Mouse (Mus musculus) heart, adult 2 months (tissue): ENCODE results near the gene Gm28539. TPM values are rescaled to one million over a fixed set of nuclear protein-coding genes. Genes with fewer than 3 reads are reported as not detected.
"Not testable (repeated sequence)": the region's sequence is repeated elsewhere in the genome, so short reads cannot be mapped to it uniquely, and the experiment has no call there.

Experiments
- DNase-seq, 2 experiments: peaks; one replicate each; pipeline ENCODE4 v3.0.0; 2021
- H3K27ac ChIP-seq: fragments of 200-600 bp; 2 replicates; pipeline ENCODE4 v1.8.1; 2022
- H3K27me3 ChIP-seq: fragments of 200-500 bp; 2 replicates; pipeline ENCODE4 v1.6.1; 2012; ENCODE audit warnings: mild to moderate bottlenecking, low read length, inconsistent platforms, mixed read lengths; ENCODE audit not compliant: control insufficient read depth, insufficient read depth
- H3K36me3 ChIP-seq: fragments of 200-500 bp; 2 replicates; pipeline ENCODE4 v1.6.1; 2012; ENCODE audit warnings: low read length, inconsistent platforms; ENCODE audit not compliant: control insufficient read depth, insufficient read depth
- H3K4me1 ChIP-seq: fragments of 200-500 bp; 2 replicates; pipeline ENCODE4 v1.6.1; 2011; ENCODE audit warnings: low read length; ENCODE audit not compliant: control insufficient read depth, insufficient read depth
- H3K4me3 ChIP-seq: fragments of 200-600 bp; 2 replicates; pipeline ENCODE4 v1.8.1; 2022
- H3K79me2 ChIP-seq: fragments of 200-500 bp; replicated peaks from 2 replicates; pipeline ENCODE4 v1.6.1; 2012; ENCODE audit warnings: mild to moderate bottlenecking, inconsistent platforms, low read length, moderate library complexity, mixed read lengths; ENCODE audit not compliant: control insufficient read depth, insufficient read depth
- H3K9ac ChIP-seq: fragments of 200-500 bp; 2 replicates; pipeline ENCODE4 v1.6.1; 2012; ENCODE audit warnings: low read depth, mild to moderate bottlenecking, control low read depth, inconsistent platforms, low read length, mixed read lengths
- CTCF ChIP-seq: fragments of 200-600 bp; IDR thresholded peaks from 2 replicates; pipeline ENCODE4 v1.8.1; 2022; ENCODE audit warnings: antibody characterized with exemption, mild to moderate bottlenecking, moderate library complexity
- EP300 ChIP-seq: fragments of 200-500 bp; IDR thresholded peaks from 2 replicates; pipeline ENCODE4 v1.6.1; 2011; ENCODE audit warnings: low read depth, low read length, control low read depth; ENCODE audit not compliant: insufficient read depth
- POLR2A ChIP-seq: fragments of 200-500 bp; IDR thresholded peaks from 2 replicates; pipeline ENCODE4 v1.6.1; 2011; ENCODE audit warnings: mild to moderate bottlenecking, low read depth, low read length, control low read depth; ENCODE audit not compliant: insufficient read depth
- WGBS: fragments of 180-500 bp; shearing (Covaris S2); methylation state at CpG from one replicate; pipeline ENCODE4 v1.1.7; 2018; 5-methylcytosine and 5-hydroxymethylcytosine counted together
- intact Hi-C: fragments of 180-260 bp; cut with DNase I; formaldehyde crosslinking; loops from one replicate; pipeline ENCODE4 v1.15.1; 2025
- polyA plus RNA-seq: library from polyadenylated mRNA; depleted of rRNA; stranded (reverse); fragments of >200 nt; gene quantifications from 2 replicates; pipeline ENCODE4 v1.2.3, GENCODE M21; 2012
- total RNA-seq, 2 experiments: library from RNA; stranded (reverse); gene quantifications; 2 replicates each; pipeline ENCODE4 v1.2.3; 2021

Gene Gm28539
- total and polyA plus RNA-seq, 3 experiments, result 1.3 TPM; not detected in 2

- TF ChIP-seq CTCF (no peak), EP300 (no peak), POLR2A (no peak)
- Histone ChIP-seq H3K79me2 (no peaks in the 10 kb centered on the region), H3K27me3 (no peaks in the 10 kb centered on the region), H3K9ac (no peak overlapping the region), H3K27ac (no peak overlapping the region), H3K36me3 (no peaks in the 10 kb centered on the region; the same call in 1 of the 2 replicates), H3K4me3 (no peak overlapping the region), H3K4me1 (no peaks in the 10 kb centered on the region)
- intact Hi-C loops, result no loop called here
- no peak for DNase-seq
Measured at GRCm38 (mm10) chr16:18963486-18963885, 127.1 kb downstream of the Gm28539 start.

GRCm38 (mm10) chr16:18969420-18970128 is 133.2 kb downstream of the Gm28539 start:
- TF ChIP-seq CTCF (no peak), POLR2A (no peak)
- Histone ChIP-seq H3K79me2 (no peaks in the 10 kb centered on the region), H3K36me3 (no peaks in the 10 kb centered on the region), H3K27ac (no peak overlapping the region), H3K4me3 (no peak overlapping the region), H3K27me3 (no peaks in the 10 kb centered on the region), H3K9ac (no peak overlapping the region), H3K4me1 (no peaks in the 10 kb centered on the region)
- 84% methylated on average over 9 of the region's 9 CpGs for WGBS
- DNase-seq, result no peak
- intact Hi-C loops, result no loop called here

DNA sequence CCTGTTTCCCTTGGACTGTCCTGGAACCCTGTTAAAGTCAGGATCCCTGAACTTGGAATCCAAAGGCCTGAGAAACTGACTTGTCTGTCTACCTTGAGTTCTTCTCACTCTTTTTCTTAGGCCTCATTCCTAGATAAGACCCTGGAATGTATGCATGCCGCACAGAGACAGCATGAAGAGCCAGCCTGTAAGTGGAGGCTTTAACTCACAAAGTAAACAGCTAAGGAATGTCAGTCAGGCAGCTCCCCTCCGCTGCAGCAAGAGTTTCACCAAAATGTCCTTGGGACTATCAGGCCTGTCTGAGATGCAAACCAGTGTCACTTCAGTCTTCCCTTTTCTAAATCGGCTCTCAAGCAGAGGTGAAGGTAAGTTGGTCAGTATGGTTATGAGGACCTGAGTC is 134.5 kb downstream of the Gm28539 start:
- WGBS, result 47% methylated on average over 3 of the region's 3 CpGs
- Histone ChIP-seq H3K4me3 (no peak overlapping the region), H3K36me3 (no peaks in the 10 kb centered on the region), H3K79me2 (no peaks in the 10 kb centered on the region), H3K27me3 (no peaks in the 10 kb centered on the region), H3K9ac (no peak overlapping the region), H3K4me1 (no peaks in the 10 kb centered on the region), H3K27ac (no peak overlapping the region)
- no peak for DNase-seq
- intact Hi-C loops, result no loop called here
- TF ChIP-seq EP300 (no peak), CTCF (no peak), POLR2A (no peak)

DNA sequence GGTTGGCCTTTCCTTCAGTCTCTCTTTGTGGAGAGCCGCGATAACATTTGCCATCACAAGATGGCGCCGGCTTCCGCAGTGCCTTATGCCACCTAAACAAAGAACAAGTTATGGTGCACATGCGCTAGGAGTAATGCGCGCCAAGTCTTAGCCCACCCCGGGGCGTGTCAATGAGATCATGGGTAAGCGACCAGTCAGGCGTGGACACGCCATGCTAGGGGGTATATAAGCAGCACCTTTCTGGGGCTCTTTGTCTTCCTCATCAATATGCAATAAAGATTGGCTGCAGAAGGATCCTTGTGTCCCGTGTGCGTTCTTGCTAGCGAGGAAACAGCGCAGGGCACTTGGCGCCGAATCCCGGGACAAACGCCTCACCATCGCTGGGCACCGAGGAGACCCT is 139.3 kb downstream of the Gm28539 start:
- H3K4me1 ChIP-seq, H3K27ac ChIP-seq, H3K27me3 ChIP-seq, H3K4me3 ChIP-seq, intact Hi-C loops, H3K79me2 ChIP-seq, DNase-seq, H3K36me3 ChIP-seq, H3K9ac ChIP-seq: not testable (repeated sequence)
- WGBS, result 88% methylated on average over 23 of the region's 23 CpGs

- H3K9ac ChIP-seq, result no peak overlapping the region
- DNase-seq, result no peak
- H3K36me3 ChIP-seq, result no peaks in the 10 kb centered on the region
- intact Hi-C loops, result no loop called here
- no peak overlapping the region for H3K27ac ChIP-seq
- no peak overlapping the region for H3K4me3 ChIP-seq
- no peaks in the 10 kb centered on the region for H3K27me3 ChIP-seq
- no peak for TF ChIP-seq EP300
- TF ChIP-seq POLR2A, result no peak
- no peak for TF ChIP-seq CTCF
- H3K79me2 ChIP-seq, result no peaks in the 10 kb centered on the region
- no peaks in the 10 kb centered on the region for H3K4me1 ChIP-seq
- WGBS, result 82% methylated on average over 23 of the region's 23 CpGs
Measured at GRCm38 (mm10) chr16:18976315-18976714, 139.9 kb downstream of the Gm28539 start.

- no peak for DNase-seq
- Histone ChIP-seq H3K36me3 (no peaks in the 10 kb centered on the region), H3K4me3 (no peak overlapping the region), H3K27ac (no peak overlapping the region), H3K79me2 (no peaks in the 10 kb centered on the region), H3K4me1 (no peaks in the 10 kb centered on the region), H3K27me3 (no peaks in the 10 kb centered on the region), H3K9ac (no peak overlapping the region)
- 88% methylated on average over 3 of the region's 3 CpGs for WGBS
- TF ChIP-seq POLR2A (no peak), EP300 (no peak), CTCF (no peak)
- intact Hi-C loops, result no loop called here
Measured at GRCm38 (mm10) chr16:18986381-18986780, 150.0 kb downstream of the Gm28539 start.
